Mouse (Mus musculus): Measurements from ENCODE around the gene Kif5a. TPM values are rescaled to one million over a fixed set of nuclear protein-coding genes. Genes with fewer than 3 reads are reported as not detected.
A peak's percentile ranks its signal among the peaks of the same experiment; 100 is the strongest.

Gene Kif5a
- polyA plus RNA-seq, 1 experiment from 2014 or later, result 6.7 TPM

DNA sequence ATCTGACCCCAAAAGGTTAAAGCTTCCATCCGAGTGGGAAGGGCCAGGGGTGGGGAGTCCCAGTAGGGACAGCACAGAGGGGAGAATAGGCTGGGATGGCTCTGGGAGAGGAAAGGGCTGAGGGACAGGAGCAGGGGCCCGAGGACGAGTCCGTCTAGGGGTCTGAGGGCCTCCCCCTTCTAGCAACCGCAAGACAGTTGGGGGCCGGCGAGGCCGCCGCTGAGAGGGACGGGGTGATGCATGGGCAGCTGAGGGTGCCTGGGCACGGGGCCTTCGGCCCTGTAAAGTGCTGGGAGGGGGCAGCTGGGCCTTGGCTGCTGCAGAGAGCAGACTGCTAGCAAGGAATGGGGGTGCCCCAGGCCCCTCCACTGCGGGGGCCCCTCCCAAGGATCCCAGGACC lies 22.5 kb upstream of the Kif5a start:
- Histone ChIP-seq H3K4me3 (replicated peaks; ENCODE audit: low read length) (no peak overlapping the region), H3K27me3 (ENCODE audit: control insufficient read depth, insufficient read depth, low read length) (no peaks in the 10 kb centered on the region), H3K4me2 (ENCODE audit: low read depth, low read length) (no peak overlapping the region), H3K9me3 (replicated peaks; ENCODE audit: control insufficient read depth, low read length) (no peaks in the 10 kb centered on the region), H3K27ac (ENCODE audit: low read length) (no peak overlapping the region), H3K4me1 (ENCODE audit: control insufficient read depth, insufficient read depth, low read length) (peaks cover 38% of the 10 kb centered on the region), H3K9ac (ENCODE audit: low read length) (peak overlapping the region; percentile 89; the same call in 1 of the 2 replicates), H3K36me3 (ENCODE audit: control insufficient read depth, insufficient read depth, low read length) (peaks cover 29% of the 10 kb centered on the region)
- WGBS, result 76% methylated on average over 13 of the region's 13 CpGs
- no peak for ATAC-seq (ENCODE audit: insufficient read depth, low FRiP score)

DNA sequence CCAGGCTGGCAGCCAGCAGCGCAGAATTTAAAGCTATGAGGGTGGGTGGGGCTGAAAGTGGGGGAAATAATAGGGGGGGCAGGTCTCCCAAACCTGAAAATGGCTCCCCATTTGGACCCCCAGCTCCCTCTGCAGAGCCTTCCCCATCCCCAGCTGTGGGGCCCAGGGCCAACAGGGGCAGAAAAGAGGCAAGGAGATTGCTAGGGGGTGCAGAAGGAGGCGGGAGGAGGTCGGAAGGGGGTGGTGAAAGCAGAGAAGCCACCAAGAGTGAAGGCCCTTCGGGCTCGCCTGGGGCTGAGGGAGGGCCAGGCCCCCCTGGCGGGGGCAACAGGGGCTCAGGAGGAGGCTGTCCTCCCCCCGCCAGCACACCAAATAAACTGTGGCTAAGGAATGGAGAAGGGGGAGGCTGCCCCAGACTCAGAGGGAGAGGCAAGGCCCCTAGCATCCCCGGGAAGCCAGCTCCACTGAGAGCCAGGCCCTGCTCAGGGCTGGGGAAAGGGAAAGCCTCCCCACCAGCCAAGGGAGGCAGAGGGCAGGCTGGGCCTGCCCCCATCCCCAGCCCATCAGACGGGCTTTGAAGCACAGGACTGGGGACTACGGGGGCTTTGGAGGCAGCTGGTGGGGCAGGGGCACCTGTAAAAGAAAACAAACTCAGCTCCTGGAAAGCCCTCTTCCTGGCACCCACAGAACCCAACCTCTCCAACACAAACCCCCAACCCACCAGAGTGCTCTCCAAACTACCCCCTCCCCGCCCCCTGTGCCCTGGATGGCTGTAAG lies 21.8 kb upstream of the Kif5a start:
- no peak overlapping the region for H3K4me2 ChIP-seq (ENCODE audit: low read depth, low read length)
- no peak overlapping the region; the same call in 1 of the 2 replicates for H3K27ac ChIP-seq (ENCODE audit: low read length)
- H3K27me3 ChIP-seq (ENCODE audit: control insufficient read depth, insufficient read depth, low read length), result no peaks in the 10 kb centered on the region
- no peak for ATAC-seq (ENCODE audit: insufficient read depth, low FRiP score)
- H3K4me3 ChIP-seq (replicated peaks; ENCODE audit: low read length), result no peak overlapping the region
- peaks cover 31% of the 10 kb centered on the region for H3K36me3 ChIP-seq (ENCODE audit: control insufficient read depth, insufficient read depth, low read length)
- H3K9ac ChIP-seq (ENCODE audit: low read length), result no peak overlapping the region
- no peaks in the 10 kb centered on the region for H3K9me3 ChIP-seq (replicated peaks; ENCODE audit: control insufficient read depth, low read length)
- whole genome bisulfite sequencing, result 66% methylated on average over 11 of the region's 11 CpGs
- peaks cover 36% of the 10 kb centered on the region for H3K4me1 ChIP-seq (ENCODE audit: control insufficient read depth, insufficient read depth, low read length)

DNA sequence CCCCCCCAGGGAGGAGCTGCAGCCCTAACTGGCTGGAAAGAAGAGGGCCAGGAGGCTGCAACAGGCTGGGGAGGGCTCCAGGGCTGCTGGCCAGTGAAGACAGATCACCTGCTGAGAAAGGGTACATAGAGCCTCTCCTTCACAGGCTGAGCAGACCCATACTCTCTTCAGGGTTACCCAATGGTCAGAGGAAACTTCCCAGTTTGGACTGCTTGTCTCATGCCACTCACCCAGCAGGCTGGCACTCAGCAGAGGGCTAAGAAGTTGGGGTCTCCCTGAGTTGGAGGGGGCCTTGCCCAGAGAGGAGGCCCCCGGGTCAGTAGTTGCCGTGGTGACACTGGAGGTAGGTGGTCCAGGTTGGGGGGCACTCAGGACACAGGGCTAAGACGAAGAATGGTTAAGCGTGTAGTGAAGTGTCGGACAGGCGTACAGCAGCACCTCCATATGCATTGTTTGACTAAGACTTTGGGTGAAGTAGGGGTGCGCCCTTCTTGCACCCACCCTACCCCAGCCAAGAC lies 21.0 kb upstream of the Kif5a start:
- 85% methylated on average over 7 of the region's 7 CpGs for WGBS
- Histone ChIP-seq H3K27me3 (ENCODE audit: control insufficient read depth, insufficient read depth, low read length) (no peaks in the 10 kb centered on the region), H3K4me1 (ENCODE audit: control insufficient read depth, insufficient read depth, low read length) (peaks cover 33% of the 10 kb centered on the region), H3K9ac (ENCODE audit: low read length) (no peak overlapping the region), H3K4me2 (ENCODE audit: low read depth, low read length) (no peak overlapping the region), H3K36me3 (ENCODE audit: control insufficient read depth, insufficient read depth, low read length) (peaks cover 34% of the 10 kb centered on the region), H3K27ac (ENCODE audit: low read length) (no peak overlapping the region), H3K9me3 (replicated peaks; ENCODE audit: control insufficient read depth, low read length) (no peaks in the 10 kb centered on the region), H3K4me3 (replicated peaks; ENCODE audit: low read length) (no peak overlapping the region)
- no peak for ATAC-seq (ENCODE audit: insufficient read depth, low FRiP score)

DNA sequence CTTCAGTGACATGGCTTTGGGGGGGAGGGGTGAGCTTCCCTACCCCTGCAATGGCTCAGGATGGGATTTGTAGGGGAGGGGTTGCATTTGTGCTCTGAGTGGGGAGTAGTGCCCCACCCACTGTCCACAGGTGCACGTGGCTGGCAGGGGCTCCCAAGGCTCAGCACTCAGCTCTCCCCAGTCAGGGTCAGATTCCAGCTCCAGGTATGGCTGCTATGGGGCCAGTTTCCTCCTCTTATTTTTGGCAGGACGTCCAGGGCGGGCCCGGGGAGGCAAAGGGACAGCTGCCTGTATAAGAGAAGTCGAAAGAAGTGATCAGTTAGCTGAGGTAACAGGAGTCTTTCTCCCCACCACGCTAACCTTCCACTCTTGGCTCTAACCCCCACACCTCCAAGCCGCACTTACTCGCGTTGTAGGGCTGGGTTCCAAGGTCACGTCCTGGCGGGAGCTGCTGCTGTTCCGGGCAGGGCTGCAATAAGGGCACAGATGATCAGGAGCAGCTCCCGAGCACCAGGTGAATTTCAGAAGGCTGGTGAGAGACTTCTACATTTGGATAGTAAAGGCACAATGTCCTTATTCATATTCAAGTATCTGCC lies 19.6 kb upstream of the Kif5a start:
- peaks cover 30% of the 10 kb centered on the region for H3K4me1 ChIP-seq (ENCODE audit: control insufficient read depth, insufficient read depth, low read length)
- H3K36me3 ChIP-seq (ENCODE audit: control insufficient read depth, insufficient read depth, low read length), result peaks cover 38% of the 10 kb centered on the region
- ATAC-seq (ENCODE audit: insufficient read depth, low FRiP score), result no peak
- 74% methylated on average over 13 of the region's 13 CpGs for WGBS
- H3K9ac ChIP-seq (ENCODE audit: low read length), result no peak overlapping the region
- H3K4me3 ChIP-seq (replicated peaks; ENCODE audit: low read length), result no peak overlapping the region
- no peak overlapping the region for H3K27ac ChIP-seq (ENCODE audit: low read length)
- no peaks in the 10 kb centered on the region for H3K9me3 ChIP-seq (replicated peaks; ENCODE audit: control insufficient read depth, low read length)
- H3K4me2 ChIP-seq (ENCODE audit: low read depth, low read length), result no peak overlapping the region
- H3K27me3 ChIP-seq (ENCODE audit: control insufficient read depth, insufficient read depth, low read length), result no peaks in the 10 kb centered on the region

- H3K9me3 ChIP-seq (replicated peaks; ENCODE audit: control insufficient read depth, low read length), result no peaks in the 10 kb centered on the region
- 87% methylated on average over 8 of the region's 8 CpGs for WGBS
- no peak overlapping the region for H3K9ac ChIP-seq (ENCODE audit: low read length)
- H3K4me1 ChIP-seq (ENCODE audit: control insufficient read depth, insufficient read depth, low read length), result peaks cover 16% of the 10 kb centered on the region
- no peak overlapping the region for H3K27ac ChIP-seq (ENCODE audit: low read length)
- no peak overlapping the region for H3K4me2 ChIP-seq (ENCODE audit: low read depth, low read length)
- no peak overlapping the region for H3K4me3 ChIP-seq (replicated peaks; ENCODE audit: low read length)
- H3K27me3 ChIP-seq (ENCODE audit: control insufficient read depth, insufficient read depth, low read length), result no peaks in the 10 kb centered on the region
- ATAC-seq (ENCODE audit: insufficient read depth, low FRiP score), result no peak
- H3K36me3 ChIP-seq (ENCODE audit: control insufficient read depth, insufficient read depth, low read length), result peaks cover 44% of the 10 kb centered on the region
Observed at GRCm38 (mm10) chr10:127281316-127281715, 18.2 kb upstream of the Kif5a start.

DNA sequence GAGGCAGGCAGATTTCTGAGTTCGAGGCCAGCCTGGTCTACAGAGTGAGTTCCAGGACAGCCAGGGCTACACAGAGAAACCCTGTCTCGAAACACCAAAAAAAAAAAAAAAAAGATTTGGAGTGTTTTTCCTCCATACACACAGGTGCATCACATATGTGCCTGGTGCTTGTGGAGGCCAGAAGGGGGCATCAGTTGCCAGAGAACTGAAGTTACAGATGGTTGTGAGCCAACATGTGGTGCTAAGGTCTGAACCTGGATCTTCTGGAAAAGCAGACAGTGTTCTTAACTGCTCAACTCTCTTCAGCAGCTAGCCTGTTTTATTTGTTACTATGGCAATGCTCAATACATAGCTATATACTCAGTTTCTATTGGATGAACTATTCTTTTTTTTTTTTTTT lies 16.6 kb upstream of the Kif5a start:
- Histone ChIP-seq H3K9me3 (replicated peaks; ENCODE audit: control insufficient read depth, low read length) (no peaks in the 10 kb centered on the region), H3K27ac (ENCODE audit: low read length) (no peak overlapping the region), H3K36me3 (ENCODE audit: control insufficient read depth, insufficient read depth, low read length) (peaks cover 44% of the 10 kb centered on the region), H3K4me1 (ENCODE audit: control insufficient read depth, insufficient read depth, low read length) (0 out of 2 replicates have a peak, but pooled peaks cover 3% of the 10 kb centered on the region), H3K4me3 (replicated peaks; ENCODE audit: low read length) (no peak overlapping the region), H3K9ac (ENCODE audit: low read length) (no peak overlapping the region), H3K27me3 (ENCODE audit: control insufficient read depth, insufficient read depth, low read length) (no peaks in the 10 kb centered on the region), H3K4me2 (ENCODE audit: low read depth, low read length) (no peak overlapping the region)
- WGBS, result 95% methylated on average over 2 of the region's 2 CpGs
- ATAC-seq (ENCODE audit: insufficient read depth, low FRiP score), result no peak

DNA sequence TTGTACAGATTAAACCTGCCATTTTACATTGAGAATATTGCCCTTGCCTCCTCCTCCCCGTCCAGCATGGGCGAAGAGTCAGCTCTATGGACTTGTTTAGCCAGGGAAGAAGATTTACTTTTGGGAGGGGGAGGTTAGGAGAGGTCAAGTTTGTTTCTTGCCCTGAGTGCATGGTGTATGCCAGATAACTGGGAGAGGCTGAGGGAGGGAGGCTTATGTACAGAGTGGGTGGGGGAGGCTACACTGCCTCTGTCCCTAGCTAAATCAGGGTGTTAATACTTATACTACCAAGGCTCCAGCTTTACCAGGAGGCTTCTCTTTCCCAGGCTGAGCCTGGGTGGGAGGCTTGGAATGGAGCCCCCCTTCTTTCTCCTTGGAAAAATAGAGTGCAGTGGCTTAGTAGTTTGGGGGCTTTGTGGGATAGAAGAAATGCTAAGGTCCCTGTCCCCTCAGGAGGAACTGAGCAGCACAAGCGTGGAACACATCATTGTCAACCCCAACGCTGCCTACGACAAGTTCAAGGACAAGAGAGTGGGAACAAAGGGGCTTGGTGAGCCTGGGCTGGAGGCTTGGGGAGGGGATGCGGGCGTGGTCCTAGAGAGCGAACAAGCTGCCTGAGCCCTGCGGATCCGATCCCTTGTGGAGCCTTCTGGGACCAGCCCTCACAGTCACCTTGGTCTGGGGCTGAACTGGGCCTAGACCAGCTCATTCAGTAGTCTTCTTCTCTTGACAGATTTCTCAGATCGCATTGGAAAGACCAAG lies 11.3 kb upstream of the Kif5a start:
- Histone ChIP-seq H3K27ac (ENCODE audit: low read length) (no peak overlapping the region), H3K36me3 (ENCODE audit: control insufficient read depth, insufficient read depth, low read length) (peaks cover 23% of the 10 kb centered on the region)

DNA sequence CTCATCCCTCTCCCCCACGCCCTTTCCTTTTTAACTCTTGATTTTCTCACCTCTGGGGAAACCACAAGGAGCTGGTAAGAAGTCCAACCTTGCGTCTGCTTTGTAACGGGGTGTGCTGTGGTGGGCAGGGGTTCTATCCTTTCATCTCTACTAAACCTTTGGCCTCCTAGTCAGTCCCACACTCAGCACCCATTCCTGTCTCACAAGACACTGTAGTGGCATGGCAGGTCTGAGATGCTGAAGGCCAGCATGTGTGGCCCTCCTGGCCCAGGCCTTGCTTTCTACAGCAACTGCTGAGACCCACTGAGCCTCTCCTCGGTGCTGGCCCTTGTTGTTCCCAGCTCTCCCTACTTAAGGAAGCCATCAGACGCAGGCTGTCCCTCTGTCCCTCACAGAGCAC lies 9.2 kb upstream of the Kif5a start:
- 90% methylated on average over 5 of the region's 5 CpGs for WGBS
- peaks cover 14% of the 10 kb centered on the region for H3K4me1 ChIP-seq (ENCODE audit: control insufficient read depth, insufficient read depth, low read length)
- no peak for ATAC-seq (ENCODE audit: insufficient read depth, low FRiP score)
- no peak overlapping the region for H3K27ac ChIP-seq (ENCODE audit: low read length)
- no peak overlapping the region for H3K9ac ChIP-seq (ENCODE audit: low read length)
- H3K4me2 ChIP-seq (ENCODE audit: low read depth, low read length), result no peak overlapping the region
- H3K27me3 ChIP-seq (ENCODE audit: control insufficient read depth, insufficient read depth, low read length), result no peaks in the 10 kb centered on the region
- H3K9me3 ChIP-seq (replicated peaks; ENCODE audit: control insufficient read depth, low read length), result no peaks in the 10 kb centered on the region
- H3K36me3 ChIP-seq (ENCODE audit: control insufficient read depth, insufficient read depth, low read length), result peaks cover 16% of the 10 kb centered on the region
- H3K4me3 ChIP-seq (replicated peaks; ENCODE audit: low read length), result no peak overlapping the region

More for the DNA sequence above, 11.3 kb upstream of the Kif5a start:
- Histone ChIP-seq H3K4me1 (ENCODE audit: control insufficient read depth, insufficient read depth, low read length) (peaks cover 9% of the 10 kb centered on the region), H3K4me2 (ENCODE audit: low read depth, low read length) (no peak overlapping the region), H3K9me3 (replicated peaks; ENCODE audit: control insufficient read depth, low read length) (no peaks in the 10 kb centered on the region), H3K4me3 (replicated peaks; ENCODE audit: low read length) (no peak overlapping the region), H3K9ac (ENCODE audit: low read length) (no peak overlapping the region), H3K27me3 (ENCODE audit: control insufficient read depth, insufficient read depth, low read length) (no peaks in the 10 kb centered on the region)
- WGBS, result 69% methylated on average over 11 of the region's 11 CpGs
- ATAC-seq (ENCODE audit: insufficient read depth, low FRiP score), result peak; percentile 74; the same call in 1 of the 2 replicates

DNA sequence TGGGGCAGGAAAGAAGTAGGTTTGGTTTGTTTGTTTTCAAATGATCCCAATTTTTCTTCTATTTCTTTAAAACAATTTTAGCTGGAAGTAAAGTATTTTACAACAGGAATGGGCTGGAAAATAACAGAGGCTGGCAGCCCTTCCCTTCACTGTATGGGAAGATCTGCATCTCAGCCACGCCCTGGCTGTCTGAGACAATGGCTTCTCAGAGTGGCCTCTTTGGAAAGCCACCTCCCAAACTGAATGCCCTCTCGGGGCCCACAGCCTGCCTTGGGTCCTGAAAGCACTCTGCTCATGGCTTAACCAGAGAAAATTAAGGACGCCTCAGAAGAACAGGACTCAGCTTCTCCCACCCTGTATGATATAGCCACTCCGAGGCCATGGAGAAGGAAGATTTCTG lies 6.7 kb upstream of the Kif5a start:
- Histone ChIP-seq H3K27me3 (ENCODE audit: control insufficient read depth, insufficient read depth, low read length) (no peaks in the 10 kb centered on the region), H3K27ac (ENCODE audit: low read length) (no peak overlapping the region), H3K4me3 (replicated peaks; ENCODE audit: low read length) (no peak overlapping the region), H3K36me3 (ENCODE audit: control insufficient read depth, insufficient read depth, low read length) (no peaks in the 10 kb centered on the region), H3K9me3 (replicated peaks; ENCODE audit: control insufficient read depth, low read length) (no peaks in the 10 kb centered on the region), H3K4me1 (ENCODE audit: control insufficient read depth, insufficient read depth, low read length) (peaks cover 20% of the 10 kb centered on the region), H3K9ac (ENCODE audit: low read length) (no peak overlapping the region), H3K4me2 (ENCODE audit: low read depth, low read length) (no peak overlapping the region)
- ATAC-seq (ENCODE audit: insufficient read depth, low FRiP score), result no peak
- 74% methylated on average over 4 of the region's 4 CpGs for WGBS
